Mouse (Mus musculus) heart, embryonic 11.5 days (tissue): ENCODE results near the gene Tulp3. TPM values are rescaled to one million over a fixed set of nuclear protein-coding genes. Genes with fewer than 3 reads are reported as not detected.
"Not testable (repeated sequence)": the region's sequence is repeated elsewhere in the genome, so short reads cannot be mapped to it uniquely, and the experiment has no call there.

Source experiments
- ATAC-seq: fragments of 200-750 bp; cut with Nextera tagmentation; replicated peaks from 2 replicates; pipeline ENCODE4 v1.8.0; 2017; ENCODE audit warnings: moderate library complexity; ENCODE audit not compliant: insufficient number of reproducible peaks, low FRiP score, low TSS enrichment
- H3K27ac ChIP-seq: fragments of 300-500 bp; sonication (generic); 2 replicates; pipeline ENCODE4 v1.5.1; 2014; ENCODE audit warnings: mild to moderate bottlenecking, low read depth, low read length
- H3K27me3 ChIP-seq: fragments of 300-500 bp; sonication (generic); 2 replicates; pipeline ENCODE4 v1.6.1; 2014; ENCODE audit warnings: mild to moderate bottlenecking, low read length, mixed read lengths; ENCODE audit not compliant: control insufficient read depth, insufficient read depth
- H3K36me3 ChIP-seq: fragments of 300-500 bp; sonication (generic); 2 replicates; pipeline ENCODE4 v1.6.1; 2014; ENCODE audit warnings: mild to moderate bottlenecking, low read length, moderate library complexity, mixed read lengths; ENCODE audit not compliant: control insufficient read depth, insufficient read depth
- H3K4me1 ChIP-seq: fragments of 300-500 bp; sonication (generic); 2 replicates; pipeline ENCODE4 v1.6.1; 2014; ENCODE audit warnings: low read length; ENCODE audit not compliant: control insufficient read depth, insufficient read depth
- H3K4me2 ChIP-seq: fragments of 300-500 bp; sonication (generic); 2 replicates; pipeline ENCODE4 v1.6.1; 2014; ENCODE audit warnings: mild to moderate bottlenecking, moderate library complexity
- H3K4me3 ChIP-seq: fragments of 300-500 bp; sonication (generic); 2 replicates; pipeline ENCODE4 v1.5.1; 2014; ENCODE audit warnings: low read depth, low read length
- H3K9ac ChIP-seq: fragments of 300-500 bp; sonication (generic); 2 replicates; pipeline ENCODE4 v1.6.1; 2014; ENCODE audit warnings: mild to moderate bottlenecking, low read depth, low read length, moderate library complexity
- H3K9me3 ChIP-seq: fragments of 300-500 bp; sonication (generic); replicated peaks from 2 replicates; pipeline ENCODE4 v1.6.1; 2016; ENCODE audit warnings: low read length; ENCODE audit not compliant: control insufficient read depth
- WGBS: fragments of 180-500 bp; shearing (Covaris S2); extraction: QIAGEN DNeasy Blood & Tissue Kit; methylation state at CpG from one replicate; pipeline ENCODE4 v1.1.7; 2014; ENCODE audit not compliant: insufficient replicate concordance; 5-methylcytosine and 5-hydroxymethylcytosine counted together
- polyA plus RNA-seq: library from polyadenylated mRNA; unstranded; fragments of >200 nt; fragmentation: Nextera tagmentation; extraction: Ambion mirVana; gene quantifications from 2 replicates; pipeline ENCODE4 v1.2.1, GENCODE M21; 2014

Tulp3 gene
- polyA plus RNA-seq, 1 experiment from 2014 or later: 14.9 TPM

DNA sequence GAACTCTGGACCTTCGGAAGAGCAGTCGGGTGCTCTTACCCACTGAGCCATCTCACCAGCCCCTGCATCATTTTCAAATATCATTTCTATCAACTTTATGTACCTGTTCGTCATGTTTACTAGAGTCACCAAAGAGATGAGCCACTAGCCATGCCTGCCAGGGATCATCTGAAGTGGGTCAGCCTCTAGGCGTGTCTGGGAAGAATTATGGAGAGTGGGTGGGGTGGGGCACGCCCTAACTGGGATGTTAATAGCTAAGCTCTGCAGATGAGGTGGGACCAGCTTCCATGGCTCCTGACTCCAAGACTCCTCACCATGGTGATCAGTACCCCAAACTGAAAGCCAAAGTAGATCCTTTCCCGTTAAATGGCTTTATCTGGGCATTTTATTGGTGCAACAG lies 40.9 kb downstream of the Tulp3 start:
- no peak for ATAC-seq
- WGBS: 81% methylated on average over 6 of the region's 6 CpGs
- no peaks in the 10 kb centered on the region for H3K36me3 ChIP-seq
- H3K9me3 ChIP-seq: no peaks in the 10 kb centered on the region
- no peaks in the 10 kb centered on the region for H3K4me1 ChIP-seq
- H3K27ac ChIP-seq: no peak overlapping the region
- no peak overlapping the region for H3K4me2 ChIP-seq
- H3K9ac ChIP-seq: no peak overlapping the region
- no peak overlapping the region for H3K4me3 ChIP-seq
- H3K27me3 ChIP-seq: no peaks in the 10 kb centered on the region

DNA sequence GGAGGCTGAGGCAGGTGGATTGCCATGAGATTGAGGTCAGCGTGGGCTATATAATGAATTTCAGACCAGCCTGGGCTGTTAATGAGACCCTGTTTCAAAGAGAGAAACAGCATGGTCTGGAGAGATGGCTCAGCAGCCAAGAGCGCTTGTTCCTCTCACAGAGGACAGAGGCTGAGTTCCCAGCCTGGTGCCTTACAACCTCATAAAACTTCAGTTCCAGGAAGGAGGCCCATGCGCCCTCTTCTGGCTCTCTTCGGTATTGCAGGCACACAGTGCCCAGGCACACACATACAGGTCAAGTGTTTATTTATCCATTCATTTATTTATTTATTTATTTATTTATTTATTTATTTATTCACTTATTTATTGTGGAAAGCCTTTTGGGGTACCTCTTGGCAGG lies 47.3 kb downstream of the Tulp3 start:
- H3K4me2 ChIP-seq: no peak overlapping the region
- H3K27ac ChIP-seq: no peak overlapping the region
- H3K4me1 ChIP-seq: no peaks in the 10 kb centered on the region
- no peak overlapping the region for H3K9ac ChIP-seq
- no peaks in the 10 kb centered on the region for H3K9me3 ChIP-seq
- H3K4me3 ChIP-seq: no peak overlapping the region
- ATAC-seq: no peak; the same call in 1 of the 2 replicates
- WGBS: 35% methylated on average over 4 of the region's 4 CpGs
- no peaks in the 10 kb centered on the region for H3K27me3 ChIP-seq
- no peaks in the 10 kb centered on the region for H3K36me3 ChIP-seq

DNA sequence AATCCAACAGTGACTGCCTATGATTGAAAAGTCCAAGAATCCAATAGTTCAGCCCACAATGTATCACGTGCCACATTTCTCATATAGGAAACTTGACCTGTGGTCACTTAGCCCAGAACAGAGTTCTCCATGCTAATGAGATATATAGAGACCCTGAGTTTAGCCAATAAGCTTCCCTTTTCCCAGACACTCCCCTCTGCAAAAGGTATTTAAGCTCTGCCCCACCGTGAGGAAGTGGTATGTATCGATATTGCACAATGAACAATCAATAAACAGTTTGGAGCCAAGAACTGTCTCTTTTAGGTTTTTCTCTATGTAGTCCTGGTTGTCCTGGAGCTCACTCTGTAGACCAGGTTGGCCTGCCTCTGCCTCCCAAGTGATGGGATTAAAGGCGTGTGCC lies 50.9 kb downstream of the Tulp3 start:
- ATAC-seq: no peak
- H3K4me3 ChIP-seq: no peak overlapping the region
- H3K36me3 ChIP-seq: no peaks in the 10 kb centered on the region
- no peak overlapping the region for H3K27ac ChIP-seq
- WGBS: 79% methylated on average over 4 of the region's 4 CpGs
- no peak overlapping the region for H3K9ac ChIP-seq
- H3K4me1 ChIP-seq: peaks cover under 1% of the 10 kb centered on the region
- no peak overlapping the region for H3K4me2 ChIP-seq
- H3K9me3 ChIP-seq: peaks cover 2% of the 10 kb centered on the region; the same call in 1 of the 2 replicates
- H3K27me3 ChIP-seq: no peaks in the 10 kb centered on the region; the same call in 1 of the 2 replicates

DNA sequence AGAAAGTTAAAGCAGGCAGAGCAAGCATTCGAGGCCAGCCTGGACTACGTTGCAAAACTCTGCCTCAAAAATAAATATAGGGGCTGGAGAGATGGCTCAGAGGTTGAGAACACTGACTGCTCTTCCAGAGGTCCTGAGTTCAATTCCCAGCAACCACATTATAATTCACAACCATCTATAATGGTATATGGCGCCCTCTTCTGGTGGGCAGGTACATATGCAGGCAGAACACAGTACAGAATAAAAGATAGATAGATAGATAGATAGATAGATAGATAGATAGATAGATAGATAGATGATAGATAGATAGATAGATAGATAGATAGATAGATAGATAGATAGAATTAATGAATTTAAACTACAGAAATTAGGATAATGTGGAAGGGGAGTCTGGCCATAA lies 53.0 kb downstream of the Tulp3 start:
- not testable (repeated sequence) for H3K4me2 ChIP-seq, H3K9ac ChIP-seq, H3K36me3 ChIP-seq, ATAC-seq, H3K27ac ChIP-seq, H3K9me3 ChIP-seq, H3K4me3 ChIP-seq, H3K4me1 ChIP-seq
- H3K27me3 ChIP-seq: peaks cover 17% of the 10 kb centered on the region
- WGBS: 78% methylated on average over 3 of the region's 3 CpGs

DNA sequence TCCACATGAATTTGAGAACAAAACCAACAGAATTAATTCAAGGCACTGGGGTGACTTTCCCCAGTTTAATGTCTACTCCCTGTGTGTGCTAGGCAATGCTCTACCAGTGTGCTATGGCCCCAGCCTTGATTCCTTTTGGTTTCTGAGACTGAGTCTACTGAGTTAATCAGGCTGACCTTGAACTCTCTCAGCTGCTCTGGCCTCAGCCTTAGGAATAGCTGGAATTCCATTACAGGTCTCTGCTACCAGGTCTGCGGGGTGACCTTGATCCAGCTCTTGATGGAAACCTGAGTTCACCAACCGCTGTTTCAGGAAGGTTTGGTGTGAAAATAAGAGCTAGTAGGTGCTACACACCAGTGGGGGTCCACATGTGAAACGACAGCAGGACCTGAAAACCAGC lies 53.8 kb downstream of the Tulp3 start:
- H3K27me3 ChIP-seq: peaks cover 18% of the 10 kb centered on the region
- no peak overlapping the region; the same call in 1 of the 2 replicates for H3K4me2 ChIP-seq
- H3K9ac ChIP-seq: no peak overlapping the region
- peaks cover 2% of the 10 kb centered on the region; the same call in 1 of the 2 replicates for H3K9me3 ChIP-seq
- H3K36me3 ChIP-seq: no peaks in the 10 kb centered on the region
- 66% methylated on average over 3 of the region's 3 CpGs for WGBS
- ATAC-seq: no peak
- H3K4me3 ChIP-seq: no peak overlapping the region
- no peak overlapping the region for H3K27ac ChIP-seq
- peaks cover 6% of the 10 kb centered on the region for H3K4me1 ChIP-seq

DNA sequence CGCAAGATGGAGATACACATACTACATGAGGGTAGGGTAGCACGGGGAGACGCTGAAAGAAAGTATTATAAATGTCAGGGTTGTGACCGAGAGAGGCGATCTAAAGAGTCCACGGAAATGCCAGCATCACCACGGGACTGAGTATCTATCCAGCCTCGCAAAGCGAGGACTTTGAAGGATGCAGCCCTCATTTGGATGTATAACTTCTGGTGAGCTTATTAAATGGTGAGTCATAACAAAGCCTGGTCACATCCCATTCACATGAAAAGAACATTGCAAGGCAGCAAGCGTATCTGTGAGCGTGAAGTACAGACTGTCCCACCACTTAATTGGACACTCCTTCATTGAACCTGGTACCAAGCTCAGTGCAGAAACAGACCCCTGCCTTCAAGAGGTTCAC lies 54.2 kb downstream of the Tulp3 start:
- H3K4me2 ChIP-seq: peak overlapping the region; percentile 94
- peak overlapping the region; percentile 74 for H3K4me3 ChIP-seq
- WGBS: 37% methylated on average over 11 of the region's 11 CpGs
- peak overlapping the region; percentile 52; the same call in 1 of the 2 replicates for H3K9ac ChIP-seq
- H3K4me1 ChIP-seq: peaks cover 9% of the 10 kb centered on the region
- no peaks in the 10 kb centered on the region for H3K36me3 ChIP-seq
- no peak for ATAC-seq
- peaks cover 2% of the 10 kb centered on the region; the same call in 1 of the 2 replicates for H3K9me3 ChIP-seq
- peaks cover 18% of the 10 kb centered on the region for H3K27me3 ChIP-seq
- no peak overlapping the region for H3K27ac ChIP-seq

DNA sequence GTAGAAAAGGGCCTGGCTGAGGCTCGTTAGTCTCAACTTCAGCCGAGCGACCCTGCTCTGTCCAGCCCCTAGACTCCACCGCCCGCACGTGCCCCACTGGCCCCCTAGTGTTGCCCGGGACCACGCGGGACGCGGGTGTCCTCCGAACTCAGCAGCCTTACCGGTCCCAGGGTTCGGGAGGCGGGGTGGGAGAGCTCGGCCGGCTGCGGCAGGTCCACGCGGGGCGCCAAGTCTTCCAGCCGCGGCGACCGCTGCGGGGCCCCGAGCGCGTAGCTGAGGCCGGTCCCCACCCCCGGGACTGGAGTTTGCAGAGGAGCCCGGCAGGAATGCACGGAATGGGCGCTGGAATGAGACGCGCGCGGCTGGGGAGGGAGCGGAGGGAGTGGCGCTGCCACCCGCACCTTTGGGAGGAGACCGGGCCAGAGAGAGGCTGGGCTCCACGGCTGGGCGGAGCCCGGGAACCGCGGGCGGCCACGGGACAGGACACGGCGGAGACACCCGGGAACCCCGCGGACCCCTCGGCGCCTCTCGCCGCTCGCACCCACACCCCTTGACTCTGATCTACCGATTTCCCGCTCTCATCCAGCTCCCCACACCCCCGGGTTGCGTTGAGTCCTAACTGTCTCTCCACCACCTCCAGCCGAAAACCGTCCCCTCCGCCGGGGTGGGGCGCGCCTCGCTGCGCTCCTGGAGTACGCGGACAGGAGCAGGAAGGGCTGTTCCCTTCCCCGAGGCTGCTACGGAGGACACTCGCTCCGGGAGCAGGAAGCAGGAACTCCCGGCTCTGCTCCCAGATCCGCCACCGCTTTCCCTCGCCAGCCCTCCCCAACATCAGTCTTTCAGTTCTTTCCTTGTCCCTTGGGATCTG lies 55.3 kb downstream of the Tulp3 start, which contains the start of gene Tead4:
Gene Tead4 (minus strand): TSS at position 690 of the 868 bp plus-strand sequence.
- Histone ChIP-seq H3K27me3 (peaks cover 18% of the 10 kb centered on the region), H3K27ac (peak within 1 kb of the TSS; percentile 64), H3K4me2 (peak within 1 kb of the TSS; percentile 94), H3K36me3 (no peaks in the 10 kb centered on the region), H3K4me1 (peaks cover 15% of the 10 kb centered on the region), H3K9ac (peak within 1 kb of the TSS; percentile 79), H3K4me3 (peak within 1 kb of the TSS; percentile 74), H3K9me3 (peaks cover 2% of the 10 kb centered on the region; the same call in 1 of the 2 replicates)
- under 1% methylated on average over 81 of the region's 81 CpGs for WGBS
- ATAC-seq: peak; percentile 78

DNA sequence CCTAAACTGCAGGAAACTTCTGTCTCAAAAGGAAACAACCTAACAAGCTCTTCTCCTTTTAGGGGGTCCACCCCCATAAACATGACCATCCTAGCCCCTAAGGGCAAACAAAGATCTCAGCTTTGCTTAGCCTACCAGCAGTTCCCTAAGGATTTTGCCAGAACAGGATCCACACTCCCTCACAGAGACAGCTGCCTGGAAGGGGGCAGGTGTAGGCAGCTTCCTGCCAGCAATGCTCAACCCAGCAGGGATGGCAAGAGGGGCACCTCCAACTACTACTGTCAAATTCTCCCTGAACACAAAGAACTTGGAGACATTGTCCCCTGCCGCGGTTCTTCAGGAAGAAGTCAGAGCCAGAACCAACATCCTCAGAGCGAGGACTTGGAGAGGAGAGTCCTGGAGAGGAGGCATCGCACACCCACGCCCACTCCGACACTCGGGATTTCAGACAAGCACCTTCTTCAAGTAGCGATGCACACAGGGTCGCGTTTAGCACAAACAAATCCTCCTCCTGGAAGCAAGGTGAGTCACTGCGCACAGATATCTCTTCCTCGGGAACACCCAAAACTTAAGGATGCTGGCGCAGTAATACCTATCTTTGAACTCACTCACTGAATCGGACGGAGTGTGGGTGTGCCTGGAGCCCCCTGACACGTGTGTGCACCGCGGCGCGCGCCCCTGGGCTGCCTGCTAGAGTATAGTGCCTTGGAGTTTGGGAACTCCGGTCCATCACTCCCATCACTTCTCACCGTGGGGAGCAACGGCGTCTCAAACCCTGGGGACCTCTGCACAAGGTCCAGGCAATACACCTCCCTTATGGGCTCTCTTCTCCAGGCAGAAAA lies 56.1 kb downstream of the Tulp3 start:
- Histone ChIP-seq H3K27ac (peak overlapping the region; percentile 64; the same call in 1 of the 2 replicates), H3K4me2 (peak overlapping the region; percentile 94), H3K27me3 (peaks cover 18% of the 10 kb centered on the region), H3K4me1 (peaks cover 15% of the 10 kb centered on the region), H3K4me3 (peak overlapping the region; percentile 74), H3K9ac (peak overlapping the region; percentile 79), H3K9me3 (peaks cover 2% of the 10 kb centered on the region; the same call in 1 of the 2 replicates), H3K36me3 (no peaks in the 10 kb centered on the region)
- ATAC-seq: peak; percentile 9; the same call in 1 of the 2 replicates
- under 1% methylated on average over 25 of the region's 25 CpGs for WGBS
